Mouse (Mus musculus): ENCODE results near the gene Hirip3.

GRCm38 (mm10) chr7:126870520-126870891, 8.7 kb downstream of the Hirip3 start:
- TF ChIP-seq CTCF (conservative IDR thresholded peaks at IDR 0.05; ENCODE audit: insufficient read depth, insufficient read length, low read depth, low read length) (no peak), POLR2A (IDR thresholded peaks at IDR 0.05; ENCODE audit: low read depth, low read length) (no peak)

All from kidney, adult 2 months (tissue).